Mouse (Mus musculus): ENCODE data around the gene Zfp106.

- TF ChIP-seq CTCF (IDR thresholded peaks at IDR 0.05; ENCODE audit: borderline replicate concordance, control insufficient read depth, extremely low read depth, insufficient read depth, low read length, poor library complexity) = no peak
- TF ChIP-seq POLR2A (IDR thresholded peaks at IDR 0.05; ENCODE audit: control insufficient read depth, extremely low read depth, insufficient read depth, low read length, poor library complexity) = no peak
These were observed 796 bp downstream of the Zfp106 start for GRCm38 (mm10) chr2:120562859-120563234.
